Mouse (Mus musculus) embryo, embryonic 11.5 days (tissue): ENCODE measurements around the gene Olfr1504.
"Not testable (repeated sequence)": the region's sequence is repeated elsewhere in the genome, so short reads cannot be mapped to it uniquely, and the experiment has no call there.

ENCODE experiments used
- DNase-seq: peaks from one replicate; pipeline ENCODE4 v3.0.0-alpha.2; 2012; ENCODE audit warnings: low read depth, low spot score

Gene Olfr1504

GRCm38 (mm10) chr19:13897828-13898227 is at the start of gene Olfr1504:
TSS of gene Olfr1504 (minus strand) at chr19:13897928.
- DNase-seq: no peak

GRCm38 (mm10) chr19:13913230-13913629 is 15.5 kb upstream of the Olfr1504 start, which contains the start of gene Olfr1505:
TSS of gene Olfr1505 (plus strand) at chr19:13913530.
- DNase-seq: no peak

- DNase-seq: no peak
Measured at GRCm38 (mm10) chr19:13861495-13861894, 36.2 kb downstream of the Olfr1504 start, which contains the start of gene Olfr1502. TSS of gene Olfr1502 (plus strand) at chr19:13861795.

GRCm38 (mm10) chr19:13850592-13850991 is 47.1 kb downstream of the Olfr1504 start, which contains the start of gene Olfr1501:
TSS of gene Olfr1501 (minus strand) at chr19:13850692.
- DNase-seq: not testable (repeated sequence)
